Mouse (Mus musculus) spleen, adult 2 months (tissue): ENCODE measurements at regions not wholly inside any gene's neighbourhood (a gene's known extent, or its start where the extent isn't known, plus 50 kb on each side); places are given as distances from the start of the nearest gene placed in this dataset.

Experiments used
- CTCF ChIP-seq: fragments of 200-500 bp; IDR thresholded peaks from 2 replicates; pipeline ENCODE4 v1.5.1; 2011; ENCODE audit warnings: mild to moderate bottlenecking, inconsistent platforms; ENCODE audit not compliant: insufficient read depth, insufficient read length, insufficient replicate concordance; ENCODE audit errors: extremely low read depth
- POLR2A ChIP-seq: fragments of 200-500 bp; IDR thresholded peaks from 2 replicates; pipeline ENCODE4 v1.6.1; 2011; ENCODE audit warnings: low read depth, low read length, inconsistent platforms

- no peak for TF ChIP-seq CTCF
- TF ChIP-seq POLR2A: no peak
These were observed 57.8 kb upstream of the Tmem164 start for GRCm38 (mm10) chrX:142623359-142623758.
